ENCODE assay signal across 15 mouse cellular contexts in the genomic region with DNA sequence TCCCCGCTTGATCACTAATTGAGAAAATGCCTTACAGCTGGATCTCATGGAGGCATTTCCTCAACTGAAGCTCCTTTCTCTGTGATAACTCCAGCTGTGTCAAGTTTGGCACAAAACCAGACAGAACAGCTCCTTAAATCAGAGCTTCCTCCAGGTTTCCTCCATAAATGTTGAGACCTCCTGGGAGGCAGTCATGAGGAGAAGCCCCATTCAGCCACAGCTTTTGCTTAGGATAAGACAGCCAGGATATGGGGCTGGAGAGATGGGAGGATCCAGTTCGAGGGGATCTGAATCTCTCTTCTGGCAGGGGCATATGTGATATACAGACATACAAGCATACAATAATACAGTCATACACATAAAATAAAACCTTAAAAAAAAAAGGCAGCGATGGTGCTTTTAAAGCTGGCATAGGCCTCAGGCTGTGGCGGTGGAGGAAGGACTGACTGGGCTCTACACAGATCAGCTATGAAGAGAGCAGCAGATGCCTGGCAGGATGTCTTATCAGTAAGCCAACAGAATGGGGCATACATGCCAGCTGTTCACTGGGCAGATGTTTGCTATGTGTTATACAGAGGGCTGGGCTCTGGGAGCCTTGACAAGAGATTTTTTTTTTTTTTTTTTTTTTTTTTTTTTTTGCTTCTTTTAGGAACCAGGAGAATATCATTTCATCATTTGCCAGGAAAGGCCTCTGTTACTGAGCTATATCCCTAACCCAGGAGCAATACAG. TPM values are rescaled to one million over a fixed set of nuclear protein-coding genes. Genes with fewer than 3 reads are reported as not detected.
DNase-seq lines count a peak whose midpoint lies in the region; ATAC-seq and TF ChIP-seq lines count a peak whose summit lies in the region.
"Had no signal": no experiment of that assay in that cellular context is flagged by ENCODE, and none has a peak within 500 bp of the region (broad histone marks: within the 10 kb centered on the region; RNA-seq: fewer than 3 reads in every experiment).

No protein-coding gene starts in this region.

- H3K4me1 ChIP-seq in hindbrain, embryonic 13.5 days (replicated peaks): peaks cover 26% of the 10 kb centered on the region
- peaks cover 14% of the 10 kb centered on the region for H3K4me1 ChIP-seq in hindbrain, embryonic 12.5 days
- H3K4me1 ChIP-seq in stomach, embryonic 14.5 days (ENCODE audit: control insufficient read depth, insufficient read depth, low read length): peaks cover 6% of the 10 kb centered on the region; the same call in 1 of the 2 replicates
- H3K4me1 ChIP-seq in stomach, postnatal 0 days (replicated peaks; ENCODE audit: control insufficient read depth, insufficient read depth): no peaks in the 10 kb centered on the region
- H3K4me1 ChIP-seq in liver, embryonic 16.5 days (ENCODE audit: control insufficient read depth, low read depth, low read length): peaks cover 4% of the 10 kb centered on the region
- no peaks in the 10 kb centered on the region for H3K4me1 ChIP-seq in lung, adult 2 months (ENCODE audit: control insufficient read depth, insufficient read depth, low read length)

- no peaks in the 10 kb centered on the region for H3K36me3 ChIP-seq in hindbrain, embryonic 13.5 days
- no peaks in the 10 kb centered on the region for H3K36me3 ChIP-seq in hindbrain, embryonic 12.5 days
- H3K36me3 ChIP-seq in stomach, embryonic 14.5 days (ENCODE audit: control insufficient read depth, insufficient read depth, low read length): no peaks in the 10 kb centered on the region
- no peaks in the 10 kb centered on the region for H3K36me3 ChIP-seq in stomach, postnatal 0 days (ENCODE audit: control insufficient read depth, insufficient read depth, low read length)
- H3K36me3 ChIP-seq in liver, embryonic 16.5 days (ENCODE audit: control insufficient read depth, insufficient read depth): no peaks in the 10 kb centered on the region
- H3K36me3 ChIP-seq: neural tube, embryonic 12.5 days had no signal

- no peak overlapping the region for H3K4me2 ChIP-seq in hindbrain, embryonic 13.5 days
- H3K4me2 ChIP-seq in hindbrain, embryonic 12.5 days (replicated peaks): no peak overlapping the region
- H3K4me2 ChIP-seq in stomach, embryonic 14.5 days (replicated peaks; ENCODE audit: low read depth, low read length): no peak overlapping the region
- no peak overlapping the region for H3K4me2 ChIP-seq in stomach, postnatal 0 days (replicated peaks; ENCODE audit: low read depth)
- peak overlapping the region; percentile 10; the same call in 1 of the 2 replicates for H3K4me2 ChIP-seq in liver, embryonic 16.5 days (ENCODE audit: low read depth, low read length)
- H3K4me2 ChIP-seq: neural tube, embryonic 12.5 days had no signal

- no peaks in the 10 kb centered on the region for H3K27me3 ChIP-seq in hindbrain, embryonic 13.5 days
- H3K27me3 ChIP-seq in hindbrain, embryonic 12.5 days: no peaks in the 10 kb centered on the region
- H3K27me3 ChIP-seq in stomach, embryonic 14.5 days (ENCODE audit: control insufficient read depth, insufficient read depth, low read length): no peaks in the 10 kb centered on the region
- no peaks in the 10 kb centered on the region for H3K27me3 ChIP-seq in stomach, postnatal 0 days (ENCODE audit: control insufficient read depth, insufficient read depth, low read length)
- H3K27me3 ChIP-seq in liver, embryonic 16.5 days (ENCODE audit: control insufficient read depth, insufficient read depth, low read depth, low read length): no peaks in the 10 kb centered on the region
- H3K27me3 ChIP-seq: neural tube, embryonic 12.5 days had no signal

- TF ChIP-seq POLR2A in lung, adult 2 months (IDR thresholded peaks at IDR 0.05; ENCODE audit: borderline replicate concordance, extremely low read depth, low read depth, low read length): no peak

- H3K4me3 ChIP-seq in hindbrain, embryonic 13.5 days: no peak overlapping the region
- no peak overlapping the region for H3K4me3 ChIP-seq in hindbrain, embryonic 12.5 days
- no peak overlapping the region for H3K4me3 ChIP-seq in stomach, embryonic 14.5 days (ENCODE audit: low read depth, low read length)
- no peak overlapping the region for H3K4me3 ChIP-seq in stomach, postnatal 0 days (ENCODE audit: low read depth, low read length)
- no peak overlapping the region for H3K4me3 ChIP-seq in liver, embryonic 16.5 days (ENCODE audit: low read depth, low read length)
- H3K4me3 ChIP-seq in lung, adult 2 months (replicated peaks; ENCODE audit: extremely low read depth, low read depth, low read length): no peak overlapping the region
- H3K4me3 ChIP-seq: neural tube, embryonic 12.5 days had no signal

- ATAC-seq in hindbrain, embryonic 13.5 days (ENCODE audit: low FRiP score): no peak
- ATAC-seq in hindbrain, embryonic 12.5 days (ENCODE audit: low FRiP score): no peak
- ATAC-seq in stomach, embryonic 14.5 days (ENCODE audit: insufficient number of reproducible peaks, insufficient read depth, low FRiP score, low read depth): peak; percentile 15; the same call in 1 of the 2 replicates
- no peak for ATAC-seq in stomach, postnatal 0 days (ENCODE audit: low FRiP score, low TSS enrichment)
- ATAC-seq in liver, embryonic 16.5 days (ENCODE audit: low read depth): peak; percentile 99

- no peaks in the 10 kb centered on the region for H3K9me3 ChIP-seq in hindbrain, embryonic 13.5 days
- H3K9me3 ChIP-seq in hindbrain, embryonic 12.5 days (replicated peaks): no peaks in the 10 kb centered on the region
- H3K9me3 ChIP-seq in stomach, embryonic 14.5 days (ENCODE audit: control insufficient read depth, low read depth, low read length): no peaks in the 10 kb centered on the region
- no peaks in the 10 kb centered on the region for H3K9me3 ChIP-seq in stomach, postnatal 0 days (ENCODE audit: control insufficient read depth, low read length)
- H3K9me3 ChIP-seq in liver, embryonic 16.5 days (replicated peaks; ENCODE audit: control insufficient read depth, low read length): no peaks in the 10 kb centered on the region
- H3K9me3 ChIP-seq: neural tube, embryonic 12.5 days had no signal

- 77% methylated on average over 4 of the region's 4 CpGs for WGBS in hindbrain, embryonic 13.5 days
- WGBS in hindbrain, embryonic 12.5 days: 84% methylated on average over 4 of the region's 4 CpGs
- 70% methylated on average over 3 of the region's 4 CpGs for WGBS in stomach, embryonic 14.5 days
- WGBS in stomach, postnatal 0 days: 65% methylated on average over 4 of the region's 4 CpGs
- 36% methylated on average over 4 of the region's 4 CpGs for WGBS in liver, embryonic 16.5 days (ENCODE audit: insufficient replicate concordance)
- WGBS in lung, adult 2 months: 79% methylated on average over 4 of the region's 4 CpGs

- TF ChIP-seq CTCF in stomach, postnatal 0 days (IDR thresholded peaks at IDR 0.05; ENCODE audit: low read depth): no peak
- no peak for TF ChIP-seq CTCF in lung, adult 2 months (IDR thresholded peaks at IDR 0.05; ENCODE audit: insufficient read depth, low read length)

- peak overlapping the region; percentile 58 for H3K27ac ChIP-seq in hindbrain, embryonic 13.5 days
- H3K27ac ChIP-seq in hindbrain, embryonic 12.5 days: no peak overlapping the region
- peak overlapping the region; percentile 30; the same call in 1 of the 2 replicates for H3K27ac ChIP-seq in stomach, embryonic 14.5 days (ENCODE audit: low read length)
- no peak overlapping the region for H3K27ac ChIP-seq in stomach, postnatal 0 days (replicated peaks)
- peak overlapping the region; percentile 67 for H3K27ac ChIP-seq in liver, embryonic 16.5 days (ENCODE audit: low read length)
- H3K27ac ChIP-seq: macrophage; neural tube, embryonic 12.5 days had no signal

- DNase-seq in stomach, postnatal 0 days (ENCODE audit: low spot score): no peak
- no peak for DNase-seq in thymus, adult 18-20 months
- DNase-seq in cerebellum, postnatal 10 days: no peak
- DNase-seq in lung, adult 2 months: no peak
- DNase-seq: cerebellum, adult 9-11 months; gastrocnemius, postnatal 25 days; heart, postnatal 10 days; kidney, postnatal 14 days; right cerebral cortex, postnatal 25 days had no signal

- no peak for TF ChIP-seq EP300 in stomach, postnatal 0 days (optimal IDR thresholded peaks at IDR 0.05)

- H3K9ac ChIP-seq in hindbrain, embryonic 13.5 days: no peak overlapping the region
- H3K9ac ChIP-seq in hindbrain, embryonic 12.5 days: no peak overlapping the region
- H3K9ac ChIP-seq in stomach, embryonic 14.5 days (replicated peaks; ENCODE audit: low read depth, low read length): no peak overlapping the region
- H3K9ac ChIP-seq in stomach, postnatal 0 days (ENCODE audit: low read length): no peak overlapping the region
- H3K9ac ChIP-seq in liver, embryonic 16.5 days (ENCODE audit: low read depth, low read length): no peak overlapping the region

RNA-seq across cellular contexts. Expression of gene 1700013F07Rik, which starts 25.0 kb away (rescaled TPM):
- polyA plus RNA-seq in hindbrain, embryonic 13.5 days (2015; fragmentation: Nextera tagmentation; extraction: Ambion mirVana): 0.74 and 2.9 TPM in 2 replicates
- 1.2 and 2.2 TPM in 2 replicates for polyA plus RNA-seq in hindbrain, embryonic 12.5 days (2016; fragmentation: Nextera tagmentation; extraction: Ambion mirVana)
- polyA plus RNA-seq in stomach, embryonic 14.5 days (2014; fragmentation: Nextera tagmentation; extraction: Ambion mirVana): 0.42 and 0.65 TPM in 2 replicates
- 0.34 TPM in 1 of 2 replicates, not detected in the other for polyA plus RNA-seq in stomach, postnatal 0 days (2015; fragmentation: Nextera tagmentation; extraction: Ambion mirVana)
- not detected in 2 replicates for polyA plus RNA-seq in liver, embryonic 16.5 days (2015; fragmentation: Nextera tagmentation; extraction: Ambion mirVana)
- polyA plus RNA-seq in lung, adult 2 months (2012; rRNA removed): 7.1 and 7.7 TPM in 2 replicates
- polyA plus RNA-seq: macrophage; neural tube, embryonic 12.5 days had no signal

RNA-seq across cellular contexts. Expression of gene 5330417C22Rik, which starts 27.4 kb away (rescaled TPM):
- polyA plus RNA-seq in hindbrain, embryonic 13.5 days (2015; fragmentation: Nextera tagmentation; extraction: Ambion mirVana): 9.8 and 10.0 TPM in 2 replicates
- polyA plus RNA-seq in hindbrain, embryonic 12.5 days (2016; fragmentation: Nextera tagmentation; extraction: Ambion mirVana): 3.1 and 5.9 TPM in 2 replicates
- polyA plus RNA-seq in stomach, embryonic 14.5 days (2014; fragmentation: Nextera tagmentation; extraction: Ambion mirVana): 7.4 and 15.0 TPM in 2 replicates
- polyA plus RNA-seq in stomach, postnatal 0 days (2015; fragmentation: Nextera tagmentation; extraction: Ambion mirVana): 30.8 and 32.0 TPM in 2 replicates
- 0.21 and 0.63 TPM in 2 replicates for polyA plus RNA-seq in liver, embryonic 16.5 days (2015; fragmentation: Nextera tagmentation; extraction: Ambion mirVana)
- 45.7 and 56.3 TPM in 2 replicates for polyA plus RNA-seq in lung, adult 2 months (2012; rRNA removed)
- polyA plus RNA-seq: macrophage had no signal

RNA-seq across cellular contexts. Expression of gene Tmem167b, which starts 53.4 kb away (rescaled TPM):
- polyA plus RNA-seq in hindbrain, embryonic 13.5 days (2015; fragmentation: Nextera tagmentation; extraction: Ambion mirVana): 58.8 and 60.6 TPM in 2 replicates
- 60.3 and 66.8 TPM in 2 replicates for polyA plus RNA-seq in hindbrain, embryonic 12.5 days (2016; fragmentation: Nextera tagmentation; extraction: Ambion mirVana)
- polyA plus RNA-seq in stomach, embryonic 14.5 days (2014; fragmentation: Nextera tagmentation; extraction: Ambion mirVana): 41.1 and 46.0 TPM in 2 replicates
- polyA plus RNA-seq in stomach, postnatal 0 days (2015; fragmentation: Nextera tagmentation; extraction: Ambion mirVana): 29.9 and 33.0 TPM in 2 replicates
- 16.1 and 16.8 TPM in 2 replicates for polyA plus RNA-seq in liver, embryonic 16.5 days (2015; fragmentation: Nextera tagmentation; extraction: Ambion mirVana)
- 7.0 and 9.8 TPM in 2 replicates for polyA plus RNA-seq in lung, adult 2 months (2012; rRNA removed)

Comparison
In these comparisons a context has a peak if more than half of its experiments do, and no peak if none do; other contexts are left out.
1. ATAC-seq: peak in stomach, embryonic 14.5 days (single experiment) and liver, embryonic 16.5 days (single experiment); none in hindbrain, embryonic 13.5 days (single experiment), hindbrain, embryonic 12.5 days (single experiment) and stomach, postnatal 0 days (single experiment).
2. H3K27ac ChIP-seq: peak in hindbrain, embryonic 13.5 days (single experiment), stomach, embryonic 14.5 days (single experiment) and liver, embryonic 16.5 days (single experiment); none in hindbrain, embryonic 12.5 days (single experiment) and stomach, postnatal 0 days (single experiment).